1 mouse cellular context compared by ENCODE assay signal in the genomic region with DNA sequence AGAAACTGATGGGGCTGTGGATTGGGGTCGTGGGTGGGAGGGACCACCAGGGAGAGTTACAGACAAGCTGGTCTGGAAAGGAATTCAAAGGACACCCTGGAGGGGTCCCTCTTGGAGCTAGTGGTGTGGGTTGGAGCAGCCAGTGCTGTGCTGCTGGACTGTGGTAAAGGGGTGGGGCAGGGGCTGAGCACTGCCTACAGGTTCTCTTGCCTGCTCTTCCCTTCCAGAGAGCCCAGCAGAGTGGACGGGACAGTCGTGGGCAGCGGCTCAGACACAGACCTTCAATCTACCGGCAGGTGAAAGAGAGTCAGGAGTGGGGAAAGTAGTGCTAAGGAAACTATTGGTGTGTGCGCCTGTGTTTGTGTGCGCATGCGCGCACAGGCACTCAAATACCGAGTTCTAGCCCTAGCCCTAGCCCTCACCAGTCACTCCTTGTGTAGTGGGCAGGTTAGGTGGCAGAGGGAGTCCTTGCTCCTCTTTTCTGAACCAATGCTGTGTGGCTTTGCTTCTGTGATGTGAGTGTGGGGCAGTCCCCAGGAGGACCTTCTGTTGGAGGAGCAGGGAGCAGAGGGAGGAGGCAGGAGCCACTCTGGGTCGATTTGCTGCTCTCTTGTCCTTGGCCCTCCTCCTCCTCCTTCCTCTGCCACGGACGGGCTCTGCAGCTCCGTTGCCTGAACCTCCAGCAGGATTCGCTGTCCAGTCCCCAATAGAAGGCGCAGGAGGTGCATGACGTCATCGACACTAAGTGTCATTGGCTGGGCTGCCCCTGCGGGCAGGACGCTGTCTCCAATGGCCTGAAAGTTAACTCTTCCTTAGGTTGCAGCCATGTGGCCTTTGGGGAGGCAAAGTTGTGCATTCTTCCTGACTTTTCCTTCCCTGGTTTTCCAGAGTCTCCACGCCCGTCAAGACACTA.
TF ChIP-seq lines count a peak whose summit lies in the region.

No protein-coding gene starts in this region.

TF ChIP-seq in CH12.LX, 34 proteins besides CTCF, POLR2A, EP300 and RAD21:
- TF ChIP-seq JUND (conservative IDR thresholded peaks at IDR 0.05; ENCODE audit: low read depth, low read length) (peak; percentile 89), TCF12 (IDR thresholded peaks at IDR 0.05; ENCODE audit: low read depth, low read length) (peak; percentile 31; the same call in 1 of the 2 replicates), USF1 (IDR thresholded peaks at IDR 0.05; ENCODE audit: low read depth, low read length) (no peak), IRF4 (IDR thresholded peaks at IDR 0.05; ENCODE audit: low read depth, low read length) (0 out of 2 replicates have a peak, but pooled peaks have one; percentile 11), KAT2A (IDR thresholded peaks at IDR 0.05; ENCODE audit: insufficient replicate concordance, low read length) (no peak), MAZ (IDR thresholded peaks at IDR 0.05; ENCODE audit: low read depth, low read length) (0 out of 2 replicates have a peak, but pooled peaks have one; percentile 33), ETS1 (conservative IDR thresholded peaks at IDR 0.05; ENCODE audit: low read depth, low read length) (no peak), MAX (IDR thresholded peaks at IDR 0.05; ENCODE audit: low read length) (peak; percentile 82), MYC (IDR thresholded peaks at IDR 0.05; ENCODE audit: low read depth, low read length) (peak; percentile 75; the same call in 1 of the 2 replicates), MXI1 (IDR thresholded peaks at IDR 0.05; ENCODE audit: low read depth, low read length) (no peak), ZKSCAN1 (IDR thresholded peaks at IDR 0.05; ENCODE audit: borderline replicate concordance, low read depth, low read length) (no peak), UBTF (IDR thresholded peaks at IDR 0.05; ENCODE audit: low read depth, low read length) (no peak), JUN (IDR thresholded peaks at IDR 0.05; ENCODE audit: insufficient read depth, low read depth, low read length) (peak; percentile 91), CHD1 (IDR thresholded peaks at IDR 0.05; ENCODE audit: low read depth, low read length) (no peak), TBP (conservative IDR thresholded peaks at IDR 0.05; ENCODE audit: low read depth, low read length) (0 out of 2 replicates have a peak, but pooled peaks have one; percentile 54), BHLHE40 (IDR thresholded peaks at IDR 0.05; ENCODE audit: low read depth, low read length) (no peak), CHD2 (IDR thresholded peaks at IDR 0.05; ENCODE audit: low read length) (peak; percentile 48; the same call in 1 of the 2 replicates), ELF1 (IDR thresholded peaks at IDR 0.05; ENCODE audit: low read depth, low read length) (0 out of 2 replicates have a peak, but pooled peaks have one; percentile 29)
